Mouse (Mus musculus): ENCODE measurements around the gene Cdkal1.

DNA sequence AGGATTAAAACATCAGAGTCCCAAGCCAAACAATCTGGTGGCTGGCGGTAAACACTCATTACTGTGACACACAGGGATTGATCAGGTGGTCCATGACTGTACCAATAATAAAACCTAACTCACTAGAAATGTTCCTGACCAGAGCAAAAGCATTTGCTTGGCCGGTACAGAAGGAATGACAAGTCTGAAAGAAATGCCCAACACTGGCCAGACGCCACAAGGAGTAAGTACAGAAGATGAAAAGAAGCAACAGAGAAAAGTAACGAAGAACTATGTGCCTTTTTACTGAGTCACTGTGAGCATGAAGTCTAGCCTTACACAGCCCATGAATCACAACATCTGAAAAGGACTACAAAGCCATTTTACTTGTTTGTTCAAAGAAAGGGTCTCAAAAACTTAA is 24.3 kb downstream of the Cdkal1 start:
- TF ChIP-seq CTCF (IDR thresholded peaks at IDR 0.05; ENCODE audit: low read depth): no peak
- TF ChIP-seq EP300 (IDR thresholded peaks at IDR 0.05; ENCODE audit: low read depth): no peak

All from liver, embryonic 14.5 days (tissue).